Comparison of ENCODE assay signal across 19 mouse cellular contexts in the genomic region with DNA sequence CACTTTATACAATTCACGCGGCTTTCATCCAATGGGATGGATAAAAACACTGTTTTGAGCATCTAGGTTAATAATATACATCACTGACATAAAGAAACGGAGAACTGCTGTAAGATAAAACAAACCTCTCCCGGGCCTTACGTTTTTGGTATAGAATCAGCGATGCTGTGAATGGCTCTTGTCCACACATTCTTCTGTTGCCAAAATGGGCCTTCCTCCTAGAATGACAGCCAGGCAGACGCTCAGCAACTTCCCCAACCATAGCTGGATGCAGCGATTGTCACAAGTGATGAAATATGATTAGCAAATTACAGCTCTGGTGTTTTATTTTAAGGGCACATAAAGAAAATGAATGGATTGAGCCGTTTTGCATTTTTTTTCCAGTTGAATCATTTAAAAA.
DNase-seq lines count a peak whose midpoint lies in the region; ATAC-seq and TF ChIP-seq lines count a peak whose summit lies in the region.
"Had no signal": no experiment of that assay in that cellular context is flagged by ENCODE, and none has a peak within 500 bp of the region (broad histone marks: within the 10 kb centered on the region; RNA-seq: fewer than 3 reads in every experiment).

No protein-coding gene starts in this region.

- H3K27ac ChIP-seq in forebrain, embryonic 15.5 days (replicated peaks) = peak overlapping the region; percentile 66
- H3K27ac ChIP-seq in forebrain, embryonic 11.5 days (ENCODE audit: low read depth, low read length) = no peak overlapping the region
- H3K27ac ChIP-seq in midbrain, embryonic 11.5 days (ENCODE audit: low read depth, low read length) = no peak overlapping the region
- no peak overlapping the region for H3K27ac ChIP-seq in midbrain, postnatal 0 days (ENCODE audit: low read depth, low read length)
- H3K27ac ChIP-seq: liver, embryonic 14.5 days; midbrain, embryonic 15.5 days; stomach, postnatal 0 days had no signal

- DNase-seq in forebrain, embryonic 11.5 days (ENCODE audit: low spot score) = no peak
- peak; percentile 13 to 20 for DNase-seq in layer of hippocampus, adult 18-20 months (ENCODE audit: low spot score in 2 of 2)
- no peak for DNase-seq in layer of hippocampus, postnatal 25 days (ENCODE audit: extremely low spot score in 1 of 2, low spot score in 1 of 2)
- DNase-seq in midbrain, embryonic 11.5 days (ENCODE audit: low spot score, missing footprints) = peak; percentile 70
- DNase-seq in midbrain, postnatal 0 days (ENCODE audit: low spot score) = no peak
- no peak for DNase-seq in urinary bladder, postnatal 25 days (ENCODE audit: low spot score)
- DNase-seq: adrenal gland, postnatal 36 days; B cell, adult 2 months; cerebellum, adult 2 months; lung, postnatal 14 days; retina, postnatal 1 day had no signal

- WGBS in forebrain, embryonic 15.5 days = 54% methylated on average over 9 of the region's 9 CpGs
- WGBS in forebrain, embryonic 11.5 days = 90% methylated on average over 9 of the region's 9 CpGs
- 87% methylated on average over 9 of the region's 9 CpGs for WGBS in midbrain, embryonic 11.5 days
- WGBS in midbrain, postnatal 0 days = 74% methylated on average over 9 of the region's 9 CpGs

- no peak overlapping the region for H3K9ac ChIP-seq in forebrain, embryonic 15.5 days (replicated peaks)
- no peak overlapping the region for H3K9ac ChIP-seq in forebrain, embryonic 11.5 days (ENCODE audit: low read length)
- no peak overlapping the region for H3K9ac ChIP-seq in midbrain, embryonic 11.5 days (ENCODE audit: low read length)
- H3K9ac ChIP-seq in midbrain, postnatal 0 days (replicated peaks; ENCODE audit: low read length, poor library complexity, severe bottlenecking) = no peak overlapping the region
- H3K9ac ChIP-seq: liver, embryonic 14.5 days; midbrain, embryonic 15.5 days had no signal

- H3K9me3 ChIP-seq in forebrain, embryonic 15.5 days = no peaks in the 10 kb centered on the region
- H3K9me3 ChIP-seq in forebrain, embryonic 11.5 days (ENCODE audit: control insufficient read depth, low read length) = no peaks in the 10 kb centered on the region
- no peaks in the 10 kb centered on the region for H3K9me3 ChIP-seq in midbrain, embryonic 11.5 days (ENCODE audit: control insufficient read depth, low read length)
- H3K9me3 ChIP-seq in midbrain, postnatal 0 days (ENCODE audit: low read length) = no peaks in the 10 kb centered on the region
- H3K9me3 ChIP-seq: megakaryocyte, embryonic 14.5 days; midbrain, embryonic 15.5 days had no signal

- no peaks in the 10 kb centered on the region for H3K36me3 ChIP-seq in forebrain, embryonic 15.5 days
- H3K36me3 ChIP-seq in forebrain, embryonic 11.5 days (ENCODE audit: control insufficient read depth, insufficient read depth, low read length) = no peaks in the 10 kb centered on the region
- H3K36me3 ChIP-seq in midbrain, embryonic 11.5 days (ENCODE audit: control insufficient read depth, insufficient read depth, low read length) = no peaks in the 10 kb centered on the region
- no peaks in the 10 kb centered on the region for H3K36me3 ChIP-seq in midbrain, postnatal 0 days (ENCODE audit: insufficient read depth, low read length)
- H3K36me3 ChIP-seq: midbrain, embryonic 15.5 days had no signal

- H3K4me2 ChIP-seq in forebrain, embryonic 15.5 days (replicated peaks) = no peak overlapping the region
- H3K4me2 ChIP-seq in forebrain, embryonic 11.5 days (ENCODE audit: low read depth, low read length, severe bottlenecking) = no peak overlapping the region
- no peak overlapping the region for H3K4me2 ChIP-seq in midbrain, embryonic 11.5 days
- H3K4me2 ChIP-seq in midbrain, postnatal 0 days (ENCODE audit: low read depth, low read length, poor library complexity, severe bottlenecking) = no peak overlapping the region
- H3K4me2 ChIP-seq: heart, embryonic 11.5 days; midbrain, embryonic 15.5 days had no signal

- peaks cover 19% of the 10 kb centered on the region for H3K4me1 ChIP-seq in forebrain, embryonic 15.5 days
- H3K4me1 ChIP-seq in forebrain, embryonic 11.5 days (replicated peaks; ENCODE audit: control insufficient read depth, insufficient read depth, low read length) = no peaks in the 10 kb centered on the region
- H3K4me1 ChIP-seq in midbrain, embryonic 11.5 days (ENCODE audit: control insufficient read depth, insufficient read depth, low read length) = no peaks in the 10 kb centered on the region
- peaks cover 3% of the 10 kb centered on the region; the same call in 1 of the 2 replicates for H3K4me1 ChIP-seq in midbrain, postnatal 0 days (ENCODE audit: insufficient read depth, low read length)
- H3K4me1 ChIP-seq: midbrain, embryonic 15.5 days had no signal

- TF ChIP-seq CTCF in midbrain, postnatal 0 days (IDR thresholded peaks at IDR 0.05) = no peak

- no peaks in the 10 kb centered on the region for H3K27me3 ChIP-seq in forebrain, embryonic 15.5 days
- no peaks in the 10 kb centered on the region for H3K27me3 ChIP-seq in forebrain, embryonic 11.5 days (ENCODE audit: control insufficient read depth, insufficient read depth, low read length)
- no peaks in the 10 kb centered on the region for H3K27me3 ChIP-seq in midbrain, embryonic 11.5 days (ENCODE audit: control insufficient read depth, insufficient read depth, low read length)
- no peaks in the 10 kb centered on the region for H3K27me3 ChIP-seq in midbrain, postnatal 0 days (ENCODE audit: insufficient read depth, low read length)
- H3K27me3 ChIP-seq: megakaryocyte, embryonic 14.5 days; midbrain, embryonic 15.5 days had no signal

- no peak for ATAC-seq in forebrain, embryonic 15.5 days (replicated peaks)
- no peak for ATAC-seq in forebrain, embryonic 11.5 days (replicated peaks; ENCODE audit: low FRiP score)
- ATAC-seq in midbrain, embryonic 11.5 days (ENCODE audit: low FRiP score) = no peak
- no peak for ATAC-seq in midbrain, postnatal 0 days (ENCODE audit: low FRiP score)
- ATAC-seq: hindbrain, embryonic 16.5 days; intestine, postnatal 0 days; midbrain, embryonic 15.5 days had no signal

- H3K4me3 ChIP-seq in forebrain, embryonic 15.5 days = no peak overlapping the region
- no peak overlapping the region for H3K4me3 ChIP-seq in forebrain, embryonic 11.5 days (ENCODE audit: low read depth, low read length)
- no peak overlapping the region for H3K4me3 ChIP-seq in midbrain, embryonic 11.5 days (ENCODE audit: low read depth, low read length)
- H3K4me3 ChIP-seq in midbrain, postnatal 0 days (ENCODE audit: low read depth, low read length) = no peak overlapping the region
- H3K4me3 ChIP-seq: megakaryocyte, embryonic 14.5 days; midbrain, embryonic 15.5 days had no signal

Comparison
In these comparisons a context has a peak if more than half of its experiments do, and no peak if none do; other contexts are left out.
1. DNase-seq: peak in layer of hippocampus, adult 18-20 months (2 of 2) and midbrain, embryonic 11.5 days (single experiment); none in forebrain, embryonic 11.5 days (single experiment), layer of hippocampus, postnatal 25 days (0 of 2), midbrain, postnatal 0 days (single experiment) and urinary bladder, postnatal 25 days (single experiment).